Mouse (Mus musculus) CD4-positive helper T cell, adult 2 months (primary cell): ENCODE results near the gene Hdac1.

ENCODE experiments used
- DNase-seq: peaks from one replicate; pipeline ENCODE4 v3.0.0-alpha.2; 2012; ENCODE audit warnings: low read depth, missing footprints, low spot score

Hdac1 gene

GRCm38 (mm10) chr4:129476047-129476446 is 66.5 kb downstream of the Hdac1 start:
- no peak for DNase-seq
